Mouse (Mus musculus) T-helper 17 cell (primary cell): ENCODE measurements at regions not wholly inside any gene's neighbourhood (a gene's known extent, or its start where the extent isn't known, plus 50 kb on each side); places are given as distances from the start of the nearest gene placed in this dataset.

ENCODE experiments used
- in situ Hi-C, 2 experiments: fragments of 300-600 bp; cut with MboI, MseI; formaldehyde crosslinking; loops; 1 replicate in 1 of 2; 2 replicates in 1 of 2; pipeline ENCODE4 v1.15.1; 2025; ENCODE audit warnings: high pct_unique_total_duplicates in 2 of 2

GRCm38 (mm10) chr13:103683169-103683568, 91.2 kb downstream of the Srek1 start:
- in situ Hi-C loops, result no loop called here

DNA sequence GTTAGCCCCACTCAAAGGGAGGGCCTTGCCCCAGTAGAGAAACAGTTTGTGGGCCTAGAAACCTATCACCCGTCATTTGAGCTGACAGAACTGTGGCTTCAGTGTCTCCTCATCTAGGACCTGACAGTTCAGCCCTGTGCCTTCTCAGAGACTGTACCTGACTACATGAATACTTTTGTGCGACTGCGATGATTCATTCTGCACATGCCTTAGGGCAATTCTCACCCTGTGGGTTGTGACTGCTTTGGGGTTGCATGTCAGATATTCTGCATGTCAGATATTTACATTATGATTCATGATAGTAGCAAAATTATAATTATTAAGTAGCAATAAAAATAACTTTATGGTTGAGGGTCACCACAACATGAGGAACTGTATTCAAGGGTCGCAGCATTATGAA, 93.7 kb downstream of the Srek1 start:
- in situ Hi-C loops, result no loop called here

DNA sequence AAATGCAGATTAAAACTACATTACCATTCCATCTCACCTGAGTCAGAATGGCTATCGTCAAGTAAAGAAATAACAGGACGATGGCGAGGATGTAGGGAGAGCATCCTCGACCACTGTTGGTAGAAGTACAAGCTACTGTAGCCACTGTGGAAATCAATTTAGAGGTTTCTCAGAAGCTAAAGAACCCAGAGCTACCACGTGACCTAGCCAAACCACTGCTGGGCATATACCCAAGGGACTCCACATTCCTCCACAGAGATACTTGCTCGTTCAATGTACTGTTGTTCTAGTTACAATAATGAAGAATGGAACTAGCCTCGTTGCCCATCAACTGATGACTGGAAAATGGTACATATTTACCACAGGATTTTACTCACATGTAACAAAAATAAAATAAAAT, 94.4 kb downstream of the Srek1 start:
- in situ Hi-C loops, result no loop called here

- in situ Hi-C loops, result no loop called here
Observed at GRCm38 (mm10) chr13:103676831-103677230, 97.6 kb downstream of the Srek1 start.

DNA sequence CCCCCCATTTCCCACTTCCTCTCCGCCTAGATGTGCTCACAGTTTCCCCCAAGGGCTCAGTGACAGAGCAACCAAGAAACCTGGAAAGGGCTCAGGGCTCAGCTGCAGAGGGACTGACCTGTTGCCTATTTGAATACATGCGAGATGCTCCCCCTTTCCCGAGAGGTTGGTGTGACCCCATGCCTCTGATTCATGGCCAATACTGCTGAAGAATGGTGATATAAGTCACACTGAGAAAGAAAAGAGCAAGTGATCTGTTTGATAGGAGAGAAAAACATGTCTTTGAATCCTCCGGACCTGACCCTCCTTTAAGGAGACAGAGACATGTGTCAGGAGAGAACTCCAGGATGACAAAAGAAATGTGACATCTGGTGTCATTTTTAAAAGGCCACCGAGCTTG, 98.2 kb downstream of the Srek1 start:
- in situ Hi-C loops, result no loop called here

DNA sequence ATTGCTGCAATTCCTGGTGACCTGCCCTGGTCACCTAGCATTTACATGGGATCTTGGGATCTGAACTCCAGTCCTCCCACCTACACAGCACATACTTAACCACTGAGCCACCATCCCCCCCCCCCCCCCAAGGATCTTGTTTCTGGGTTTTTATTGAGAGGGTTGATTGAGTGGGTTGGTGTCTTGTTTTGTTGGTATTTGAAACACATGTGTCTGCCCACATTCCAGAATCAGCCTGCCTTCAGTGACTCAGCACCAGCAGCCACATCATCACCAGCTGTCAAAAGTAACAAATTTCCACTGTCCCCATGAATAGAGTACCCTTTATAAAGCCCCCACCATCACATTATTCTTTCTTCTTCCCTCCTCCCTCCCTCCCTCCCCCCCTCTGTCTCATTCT, 103.8 kb downstream of the Srek1 start:
- in situ Hi-C loops, result loop anchor here in 1 of 2 experiments (25.0 kb wide), 1 partner anchor 883 kb away; no protein-coding TSS in a partner anchor

DNA sequence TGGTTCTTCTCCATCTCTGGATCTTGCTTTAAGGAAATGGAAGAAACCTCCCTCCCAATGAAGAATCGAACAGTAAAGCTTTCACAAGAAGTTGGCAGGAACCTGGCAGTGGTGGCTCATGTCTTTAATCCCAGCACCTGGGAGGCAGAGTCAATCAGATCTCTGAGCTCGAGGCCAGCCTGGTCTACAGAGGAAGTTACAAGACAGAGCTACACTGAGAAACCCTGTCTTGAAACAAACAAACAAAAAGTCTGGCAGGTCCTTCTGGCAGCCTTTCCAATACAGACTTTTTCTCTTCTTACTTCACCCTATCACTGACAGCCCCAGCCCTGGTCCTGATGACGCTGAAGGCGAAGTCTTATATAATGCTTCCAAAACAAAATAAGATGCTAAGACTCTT, 104.6 kb downstream of the Srek1 start:
- in situ Hi-C loops, result loop anchor here in 1 of 2 experiments (25.0 kb wide), 1 partner anchor 883 kb away; no protein-coding TSS in a partner anchor

DNA sequence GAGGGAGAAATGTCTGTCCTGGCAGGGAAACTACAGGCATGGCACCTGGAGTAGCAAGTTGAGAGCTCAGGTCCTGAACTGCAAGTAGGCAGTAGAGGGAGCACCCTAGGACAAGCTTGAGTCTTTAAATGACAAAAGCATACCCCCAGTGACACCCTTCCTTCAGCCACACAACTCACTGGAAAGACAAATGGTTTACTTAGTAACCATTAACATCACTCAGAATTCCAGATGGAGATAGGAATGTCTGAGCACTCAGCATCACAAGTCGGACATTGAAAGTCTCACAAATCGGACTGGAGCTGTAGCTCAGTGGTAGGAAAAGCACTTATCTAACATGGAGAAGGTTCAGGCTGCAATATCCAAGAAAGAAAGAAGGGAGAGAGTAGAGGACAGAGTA, 106.7 kb downstream of the Srek1 start:
- in situ Hi-C loops, result loop anchor here in 1 of 2 experiments (25.0 kb wide), 1 partner anchor 880 kb away; no protein-coding TSS in a partner anchor

DNA sequence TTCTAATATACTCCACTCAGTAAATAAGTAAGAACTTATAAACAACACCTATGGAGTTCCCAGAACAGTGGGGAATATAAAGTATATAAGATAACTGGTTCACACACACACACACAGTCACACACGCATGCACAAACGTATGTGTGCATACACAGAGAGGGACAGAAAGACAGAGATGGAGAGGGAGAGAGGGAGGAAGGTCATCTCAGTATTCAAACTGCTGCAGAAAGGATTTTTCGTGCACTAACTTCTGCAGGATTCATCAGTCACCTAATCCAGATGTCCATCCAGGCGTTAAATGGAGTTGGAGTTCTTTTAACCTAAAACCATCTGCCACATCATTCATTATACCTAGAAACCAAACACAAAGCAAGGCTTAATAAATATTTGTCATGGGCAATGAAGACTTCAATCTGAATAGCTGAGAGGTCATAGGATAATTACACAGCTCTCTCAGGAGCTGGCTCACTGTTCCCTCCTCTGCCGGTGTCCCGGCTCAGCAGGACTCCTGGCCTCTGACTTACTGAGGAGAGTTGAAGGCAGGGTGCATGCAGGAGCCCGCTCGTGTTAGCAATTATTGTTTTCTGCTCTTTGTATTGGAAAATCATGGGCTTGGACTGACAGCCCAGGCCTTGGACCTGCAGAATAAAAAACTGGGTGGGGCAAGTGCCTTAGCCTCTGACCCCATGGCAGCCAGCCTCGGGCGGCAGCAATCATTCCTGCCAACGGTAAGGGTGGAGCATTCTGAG, 114.0 kb downstream of the Srek1 start:
- in situ Hi-C loops, result loop anchor here in 1 of 2 experiments (25.0 kb wide), 1 partner anchor 873 kb away; no protein-coding TSS in a partner anchor

- in situ Hi-C loops, result loop anchor here in 1 of 2 experiments (25.0 kb wide), 1 partner anchor 869 kb away; no protein-coding TSS in a partner anchor
Observed at GRCm38 (mm10) chr13:103655966-103656365, 118.4 kb downstream of the Srek1 start.

- in situ Hi-C loops, result loop anchor here in 1 of 2 experiments (25.0 kb wide), 1 partner anchor 866 kb away; no protein-coding TSS in a partner anchor
Observed at GRCm38 (mm10) chr13:103653216-103653615, 121.2 kb downstream of the Srek1 start.

- in situ Hi-C loops, result loop anchor here (5.0 to 25.0 kb wide), 2 partner anchors 477 to 837 kb away; no protein-coding TSS in a partner anchor
Observed at GRCm38 (mm10) chr13:103649383-103649782, 125.0 kb downstream of the Srek1 start.

- in situ Hi-C loops, result loop anchor here (5.0 to 25.0 kb wide), 2 partner anchors 476 to 836 kb away; no protein-coding TSS in a partner anchor
Observed at GRCm38 (mm10) chr13:103648016-103648415, 126.4 kb downstream of the Srek1 start.

GRCm38 (mm10) chr13:103646035-103646434, 128.4 kb downstream of the Srek1 start:
- in situ Hi-C loops, result loop anchor here (5.0 to 25.0 kb wide), 2 partner anchors 474 to 834 kb away; no protein-coding TSS in a partner anchor

GRCm38 (mm10) chr13:103643993-103644722, 130.2 kb downstream of the Srek1 start:
- in situ Hi-C loops, result loop anchor here in 1 of 2 experiments (25.0 kb wide), 1 partner anchor 832 kb away; no protein-coding TSS in a partner anchor

DNA sequence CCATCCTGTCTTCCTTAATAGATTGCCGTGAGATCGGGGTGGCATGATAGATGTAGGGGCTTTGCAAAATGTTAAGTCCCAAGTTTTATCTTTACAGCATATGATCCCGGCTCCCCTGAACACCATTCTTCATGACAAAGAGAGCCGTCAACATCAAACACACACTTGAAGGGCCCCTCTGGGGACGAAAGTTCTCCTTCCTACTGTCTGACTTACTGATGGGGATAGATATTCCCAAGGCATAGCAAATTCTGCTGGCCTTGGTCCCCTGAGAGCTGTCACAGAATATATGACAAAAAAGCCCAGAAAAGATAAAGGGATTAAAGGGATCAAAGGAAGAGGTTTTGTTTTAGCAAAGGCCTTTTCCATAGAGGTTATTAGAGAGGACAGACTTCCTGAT, 130.9 kb downstream of the Srek1 start:
- in situ Hi-C loops, result loop anchor here in 1 of 2 experiments (25.0 kb wide), 1 partner anchor 831 kb away; no protein-coding TSS in a partner anchor

DNA sequence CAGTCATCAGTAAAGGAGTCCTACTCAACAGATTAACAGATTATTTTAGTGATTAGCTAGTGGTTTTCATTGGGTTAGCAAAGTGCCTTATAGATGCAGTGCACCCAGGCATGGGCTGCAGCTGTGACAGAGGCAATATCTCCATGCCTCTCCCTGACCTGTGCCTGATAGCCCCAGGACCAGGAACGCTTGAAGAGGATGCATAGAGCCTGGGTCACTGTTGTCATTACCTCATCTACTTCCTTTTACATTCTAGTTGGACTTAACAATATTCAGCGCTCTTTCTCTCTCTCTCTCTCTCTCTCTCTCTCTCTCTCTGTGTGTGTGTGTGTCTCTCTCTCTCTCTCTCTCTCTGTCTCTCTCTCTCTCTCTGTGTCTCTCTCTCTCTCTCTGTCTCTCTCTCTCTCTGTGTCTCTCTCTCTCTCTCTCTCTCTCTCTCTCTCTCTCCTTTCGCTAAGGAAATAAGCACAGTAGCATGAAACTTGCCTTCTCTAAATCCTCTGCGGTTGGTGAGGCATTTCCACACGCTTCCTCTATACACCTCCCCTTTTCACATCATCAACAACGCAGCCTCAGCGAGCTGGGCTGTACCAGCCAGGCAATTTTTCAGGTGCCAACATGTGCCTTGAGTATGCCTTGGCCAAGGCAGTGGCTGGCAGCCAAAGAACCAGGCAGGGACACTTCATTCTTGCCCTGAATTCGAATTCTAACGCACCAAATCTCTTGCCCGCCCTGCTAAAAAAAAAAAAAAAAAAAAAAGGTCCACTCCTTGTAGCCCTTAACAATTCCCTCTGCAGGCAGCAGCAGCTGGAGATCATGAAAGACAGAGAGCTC, 131.6 kb downstream of the Srek1 start:
- in situ Hi-C loops, result loop anchor here in 1 of 2 experiments (25.0 kb wide), 1 partner anchor 830 kb away; no protein-coding TSS in a partner anchor

DNA sequence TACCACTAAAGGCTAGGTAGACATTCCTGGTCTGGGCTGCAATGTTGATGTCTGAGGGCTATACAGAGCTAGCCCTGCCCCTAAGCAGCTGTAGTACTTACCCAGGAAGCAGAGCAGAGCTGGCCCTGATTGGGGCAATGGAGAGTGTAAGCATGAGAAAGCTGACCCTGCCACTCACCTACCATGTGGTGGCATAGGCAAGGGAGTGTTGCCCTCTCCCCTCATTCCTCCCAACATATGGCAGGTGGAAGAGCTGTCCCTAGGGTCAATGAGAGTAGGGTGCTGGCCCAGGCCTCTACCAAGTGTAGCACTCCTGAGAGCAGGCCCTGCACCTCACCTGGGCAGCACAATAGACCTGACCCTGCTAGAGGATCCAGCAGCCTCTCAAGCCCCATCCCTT, 136.4 kb downstream of the Srek1 start:
- in situ Hi-C loops, result loop anchor here in 1 of 2 experiments (25.0 kb wide), 1 partner anchor 826 kb away; no protein-coding TSS in a partner anchor

DNA sequence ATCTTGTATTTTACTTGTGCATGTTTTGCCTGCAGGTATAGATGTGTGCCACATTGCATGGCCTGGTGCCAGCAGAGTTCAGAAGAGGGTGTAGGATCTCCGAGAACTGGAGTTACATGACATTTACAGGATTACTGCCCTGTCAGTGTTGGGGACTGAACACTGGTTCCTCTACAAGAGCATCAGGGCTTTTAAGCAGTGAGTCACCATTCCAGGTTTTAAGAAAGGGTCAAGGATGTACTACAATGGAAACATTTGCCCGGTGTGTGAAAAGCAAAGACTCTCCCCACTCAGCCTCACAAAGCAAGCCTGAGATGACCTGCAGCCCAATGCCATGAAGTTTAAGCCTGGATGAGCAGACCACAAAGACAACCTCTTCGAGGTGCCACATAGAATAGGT, 137.0 kb downstream of the Srek1 start:
- in situ Hi-C loops, result loop anchor here in 1 of 2 experiments (25.0 kb wide), 1 partner anchor 825 kb away; no protein-coding TSS in a partner anchor

DNA sequence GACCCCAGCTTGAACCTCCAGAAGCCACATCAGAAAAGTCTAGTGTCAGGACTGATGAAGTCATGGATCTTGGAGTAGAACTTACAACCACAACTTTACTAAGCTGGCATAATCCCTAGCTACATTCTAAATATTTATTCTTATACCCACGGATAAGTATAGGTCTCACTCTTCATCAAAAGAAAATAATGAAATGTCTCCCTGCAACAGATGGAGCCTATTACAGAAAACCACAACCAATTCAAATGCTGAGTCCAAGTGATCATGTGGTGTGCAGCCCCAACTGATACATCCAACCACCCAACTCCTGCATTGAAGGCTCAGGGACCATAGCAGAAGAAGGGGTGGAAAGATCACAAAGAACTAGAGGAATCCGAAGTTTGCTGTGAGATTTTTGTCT, 137.8 kb downstream of the Srek1 start:
- in situ Hi-C loops, result loop anchor here in 1 of 2 experiments (25.0 kb wide), 1 partner anchor 824 kb away; no protein-coding TSS in a partner anchor

DNA sequence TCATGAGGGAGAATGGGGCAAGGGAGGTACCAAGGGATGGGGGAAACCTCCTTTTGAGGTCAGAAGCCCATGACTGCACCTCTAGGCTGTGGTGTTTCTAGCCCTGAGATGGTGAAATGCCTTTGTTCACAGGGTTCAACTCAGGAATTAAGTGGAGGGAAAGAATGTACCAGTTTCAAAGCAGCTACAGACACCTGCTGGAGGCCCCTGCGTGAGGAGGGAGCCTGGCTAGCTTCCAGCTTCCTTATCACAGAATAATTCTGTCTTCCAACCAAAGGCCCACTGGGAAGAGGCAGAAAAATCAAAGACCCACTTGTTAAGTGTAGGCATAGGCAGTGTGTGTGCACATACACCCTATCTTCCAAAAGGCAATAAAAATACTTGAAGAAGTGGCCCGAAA, 150.6 kb downstream of the Srek1 start:
- in situ Hi-C loops, result no loop called here
